Mouse (Mus musculus): Measurements from ENCODE around the gene Tnrc6b. TPM values are rescaled to one million over a fixed set of nuclear protein-coding genes. Genes with fewer than 3 reads are reported as not detected.
"Not testable (repeated sequence)": the region's sequence is repeated elsewhere in the genome, so short reads cannot be mapped to it uniquely, and the experiment has no call there.

The Tnrc6b gene
- polyA plus RNA-seq, 1 experiment from 2014 or later = 33.5 TPM

GRCm38 (mm10) chr15:80930048-80930571, 219.0 kb downstream of the Tnrc6b start:
- WGBS = 37% methylated on average over 13 of the region's 16 CpGs
- no peak overlapping the region for H3K4me2 ChIP-seq (ENCODE audit: low read length)
- no peaks in the 10 kb centered on the region for H3K27me3 ChIP-seq (ENCODE audit: control insufficient read depth, insufficient read depth, low read depth, low read length)
- no peak overlapping the region for H3K4me3 ChIP-seq (ENCODE audit: low read depth, low read length)
- H3K36me3 ChIP-seq (ENCODE audit: control insufficient read depth, insufficient read depth, low read length) = peaks cover 20% of the 10 kb centered on the region
- no peak for ATAC-seq
- no peak overlapping the region for H3K27ac ChIP-seq (ENCODE audit: low read length)
- no peaks in the 10 kb centered on the region for H3K4me1 ChIP-seq (ENCODE audit: control insufficient read depth, insufficient read depth, low read length)
- H3K9ac ChIP-seq (ENCODE audit: low read depth, low read length) = no peak overlapping the region
- no peaks in the 10 kb centered on the region for H3K9me3 ChIP-seq (replicated peaks; ENCODE audit: control insufficient read depth, low read length, poor library complexity, severe bottlenecking)

DNA sequence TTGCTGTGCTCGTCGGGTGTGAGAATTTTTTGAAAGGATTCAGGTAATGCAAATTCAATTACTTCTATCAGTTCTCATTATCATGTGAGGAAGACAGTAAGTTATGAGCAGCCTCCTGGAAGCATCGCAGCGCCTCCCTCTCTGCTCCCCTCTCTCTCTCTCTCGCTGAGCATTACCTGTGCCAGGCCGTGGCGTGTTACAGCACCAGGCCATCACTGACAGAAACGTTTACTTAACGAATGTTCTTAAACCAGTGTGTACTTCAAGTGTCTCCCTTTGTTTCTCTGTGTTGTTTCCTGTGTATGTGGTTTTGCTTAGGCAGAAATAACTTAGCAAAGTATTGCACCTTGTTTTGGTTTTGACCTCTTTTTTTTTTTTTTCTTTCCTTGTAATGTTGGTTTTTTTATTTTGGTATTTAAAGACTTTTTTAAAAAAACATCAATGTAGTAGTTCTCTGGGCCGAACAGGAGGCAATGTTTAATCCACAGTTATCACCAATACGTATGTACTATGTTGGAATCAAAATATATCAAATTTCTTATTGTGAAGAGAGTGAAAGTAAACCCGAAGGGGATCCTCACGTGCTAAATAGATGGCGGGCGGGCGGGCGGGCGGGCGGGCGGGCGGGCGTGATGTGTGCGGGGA, 219.7 kb downstream of the Tnrc6b start:
- not testable (repeated sequence) for H3K4me3 ChIP-seq (ENCODE audit: low read depth, low read length); H3K4me1 ChIP-seq (ENCODE audit: control insufficient read depth, insufficient read depth, low read length); H3K4me2 ChIP-seq (ENCODE audit: low read length); H3K9ac ChIP-seq (ENCODE audit: low read depth, low read length); H3K27me3 ChIP-seq (ENCODE audit: control insufficient read depth, insufficient read depth, low read depth, low read length); ATAC-seq; H3K9me3 ChIP-seq (replicated peaks; ENCODE audit: control insufficient read depth, low read length, poor library complexity, severe bottlenecking); H3K27ac ChIP-seq (ENCODE audit: low read length)
- 94% methylated on average over 23 of the region's 23 CpGs for WGBS
- H3K36me3 ChIP-seq (ENCODE audit: control insufficient read depth, insufficient read depth, low read length) = peaks cover 20% of the 10 kb centered on the region

DNA sequence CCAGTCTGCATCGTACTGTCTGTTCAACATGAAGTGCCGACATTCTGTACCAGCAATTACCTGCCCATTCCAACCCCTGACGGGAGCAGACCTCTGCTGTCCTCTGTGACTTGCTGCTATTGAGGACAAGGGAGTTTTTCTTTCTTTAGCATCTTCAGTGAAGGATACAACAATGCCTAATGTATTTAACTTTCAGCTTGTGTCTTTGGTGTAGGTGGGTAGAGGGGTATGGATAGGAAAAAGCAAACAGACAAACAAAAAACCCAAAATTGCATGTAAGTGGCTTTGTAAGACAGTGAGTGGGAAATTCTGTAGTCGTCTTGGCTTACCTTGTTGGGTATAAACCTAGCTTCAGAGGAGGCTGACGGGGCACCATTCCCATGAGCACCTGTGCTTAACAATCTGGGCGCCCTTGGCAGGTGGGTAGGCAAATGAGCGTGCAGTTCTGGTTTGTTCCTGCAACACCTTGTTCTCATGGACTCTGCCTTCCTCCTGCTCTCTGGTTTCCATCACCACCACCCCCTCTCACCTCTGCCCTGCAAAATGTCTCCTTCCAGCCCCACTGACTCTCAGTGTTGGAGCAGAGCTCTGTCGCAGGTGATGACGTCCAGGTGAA, 220.3 kb downstream of the Tnrc6b start:
- Histone ChIP-seq H3K9ac (ENCODE audit: low read depth, low read length) (no peak overlapping the region), H3K36me3 (ENCODE audit: control insufficient read depth, insufficient read depth, low read length) (peaks cover 19% of the 10 kb centered on the region), H3K4me2 (ENCODE audit: low read length) (no peak overlapping the region), H3K27me3 (ENCODE audit: control insufficient read depth, insufficient read depth, low read depth, low read length) (no peaks in the 10 kb centered on the region), H3K4me3 (ENCODE audit: low read depth, low read length) (no peak overlapping the region), H3K4me1 (ENCODE audit: control insufficient read depth, insufficient read depth, low read length) (no peaks in the 10 kb centered on the region), H3K27ac (ENCODE audit: low read length) (no peak overlapping the region), H3K9me3 (replicated peaks; ENCODE audit: control insufficient read depth, low read length, poor library complexity, severe bottlenecking) (no peaks in the 10 kb centered on the region)
- no peak for ATAC-seq
- 95% methylated on average over 9 of the region's 9 CpGs for WGBS

DNA sequence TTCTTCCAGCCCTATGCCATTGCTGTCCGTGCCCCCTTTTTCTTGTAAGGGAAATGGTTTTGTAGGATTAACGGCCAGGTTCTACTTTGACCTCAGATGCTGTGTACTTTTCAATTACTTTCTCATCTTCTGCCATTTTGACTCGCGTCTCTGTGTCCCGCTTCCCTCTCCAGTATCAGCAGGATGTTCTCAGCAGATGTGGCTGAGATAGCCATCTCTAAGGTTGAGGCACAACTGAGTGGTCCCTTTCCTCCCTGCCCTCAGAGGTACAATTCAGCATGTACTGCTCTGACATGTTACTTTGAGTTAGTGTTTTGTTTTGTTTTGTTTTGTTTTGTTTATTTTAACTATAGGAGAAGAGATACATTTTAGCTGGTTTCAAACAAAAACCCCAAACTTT, 223.7 kb downstream of the Tnrc6b start:
- Histone ChIP-seq H3K4me1 (ENCODE audit: control insufficient read depth, insufficient read depth, low read length) (no peaks in the 10 kb centered on the region), H3K4me3 (ENCODE audit: low read depth, low read length) (no peak overlapping the region), H3K9me3 (replicated peaks; ENCODE audit: control insufficient read depth, low read length, poor library complexity, severe bottlenecking) (no peaks in the 10 kb centered on the region), H3K27me3 (ENCODE audit: control insufficient read depth, insufficient read depth, low read depth, low read length) (no peaks in the 10 kb centered on the region), H3K9ac (ENCODE audit: low read depth, low read length) (no peak overlapping the region), H3K27ac (ENCODE audit: low read length) (no peak overlapping the region), H3K4me2 (ENCODE audit: low read length) (no peak overlapping the region), H3K36me3 (ENCODE audit: control insufficient read depth, insufficient read depth, low read length) (peaks cover 10% of the 10 kb centered on the region; the same call in 1 of the 2 replicates)
- WGBS = 91% methylated on average over 5 of the region's 5 CpGs
- ATAC-seq = no peak

DNA sequence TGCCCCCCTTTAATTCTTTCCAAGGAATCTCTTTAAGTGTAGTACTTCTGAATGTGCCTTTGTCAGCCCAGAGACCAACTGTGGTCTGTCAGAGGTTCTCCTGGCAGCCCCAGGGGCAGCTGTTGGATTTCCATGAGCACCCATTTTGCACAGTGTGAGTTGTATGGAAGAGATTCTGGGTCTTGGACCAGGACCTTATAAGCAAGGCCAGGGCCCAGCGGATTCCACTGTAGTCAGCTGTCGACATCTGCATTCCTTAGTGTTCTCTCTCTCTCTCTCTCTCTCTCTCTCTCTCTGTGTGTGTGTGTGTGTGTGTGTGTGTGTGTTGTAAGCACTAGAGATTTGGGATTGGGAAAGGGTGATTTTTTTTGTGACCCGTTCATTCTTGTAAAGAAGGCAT, 225.6 kb downstream of the Tnrc6b start:
- Histone ChIP-seq H3K36me3 (ENCODE audit: control insufficient read depth, insufficient read depth, low read length) (peaks cover 6% of the 10 kb centered on the region; the same call in 1 of the 2 replicates), H3K4me1 (ENCODE audit: control insufficient read depth, insufficient read depth, low read length) (no peaks in the 10 kb centered on the region), H3K9me3 (replicated peaks; ENCODE audit: control insufficient read depth, low read length, poor library complexity, severe bottlenecking) (no peaks in the 10 kb centered on the region), H3K4me2 (ENCODE audit: low read length) (no peak overlapping the region), H3K9ac (ENCODE audit: low read depth, low read length) (no peak overlapping the region), H3K4me3 (ENCODE audit: low read depth, low read length) (no peak overlapping the region), H3K27ac (ENCODE audit: low read length) (no peak overlapping the region), H3K27me3 (ENCODE audit: control insufficient read depth, insufficient read depth, low read depth, low read length) (no peaks in the 10 kb centered on the region)
- 71% methylated on average over 3 of the region's 3 CpGs for WGBS
- no peak for ATAC-seq

DNA sequence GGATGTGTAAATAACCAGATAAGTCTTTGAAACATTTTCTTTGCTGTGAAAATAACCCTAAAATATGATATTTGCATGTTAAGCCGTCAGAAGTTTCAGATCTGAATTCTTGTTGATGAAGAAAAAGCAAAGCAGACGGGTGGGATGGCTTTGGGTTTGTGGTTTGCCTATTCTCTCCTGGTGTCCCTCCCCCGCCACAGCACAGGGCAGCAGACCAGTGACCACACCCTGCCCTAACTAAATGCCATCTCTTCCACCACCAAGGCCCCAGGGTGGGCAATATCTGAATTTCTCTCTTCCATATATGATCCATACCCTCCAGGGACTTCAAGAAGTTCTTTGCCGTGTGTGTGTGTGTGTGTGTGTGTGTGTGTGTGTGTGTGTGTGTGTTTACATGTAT, 227.5 kb downstream of the Tnrc6b start:
- WGBS = 85% methylated on average over 4 of the region's 4 CpGs
- H3K36me3 ChIP-seq (ENCODE audit: control insufficient read depth, insufficient read depth, low read length) = peaks cover 6% of the 10 kb centered on the region; the same call in 1 of the 2 replicates
- no peak overlapping the region for H3K4me2 ChIP-seq (ENCODE audit: low read length)
- no peaks in the 10 kb centered on the region for H3K27me3 ChIP-seq (ENCODE audit: control insufficient read depth, insufficient read depth, low read depth, low read length)
- no peak overlapping the region for H3K9ac ChIP-seq (ENCODE audit: low read depth, low read length)
- ATAC-seq = no peak
- H3K4me1 ChIP-seq (ENCODE audit: control insufficient read depth, insufficient read depth, low read length) = no peaks in the 10 kb centered on the region
- H3K27ac ChIP-seq (ENCODE audit: low read length) = no peak overlapping the region
- H3K9me3 ChIP-seq (replicated peaks; ENCODE audit: control insufficient read depth, low read length, poor library complexity, severe bottlenecking) = no peaks in the 10 kb centered on the region
- no peak overlapping the region for H3K4me3 ChIP-seq (ENCODE audit: low read depth, low read length)

GRCm38 (mm10) chr15:80939401-80939800, 228.3 kb downstream of the Tnrc6b start:
- Histone ChIP-seq H3K4me1 (ENCODE audit: control insufficient read depth, insufficient read depth, low read length) (no peaks in the 10 kb centered on the region), H3K36me3 (ENCODE audit: control insufficient read depth, insufficient read depth, low read length) (peaks cover 6% of the 10 kb centered on the region; the same call in 1 of the 2 replicates), H3K4me3 (ENCODE audit: low read depth, low read length) (no peak overlapping the region), H3K4me2 (ENCODE audit: low read length) (no peak overlapping the region), H3K9ac (ENCODE audit: low read depth, low read length) (no peak overlapping the region), H3K27me3 (ENCODE audit: control insufficient read depth, insufficient read depth, low read depth, low read length) (no peaks in the 10 kb centered on the region), H3K9me3 (replicated peaks; ENCODE audit: control insufficient read depth, low read length, poor library complexity, severe bottlenecking) (no peaks in the 10 kb centered on the region), H3K27ac (ENCODE audit: low read length) (no peak overlapping the region)
- WGBS = 67% methylated on average over 5 of the region's 5 CpGs
- no peak for ATAC-seq

GRCm38 (mm10) chr15:80941468-80942040, 230.4 kb downstream of the Tnrc6b start:
- Histone ChIP-seq H3K27ac (ENCODE audit: low read length) (no peak overlapping the region), H3K4me1 (ENCODE audit: control insufficient read depth, insufficient read depth, low read length) (no peaks in the 10 kb centered on the region), H3K36me3 (ENCODE audit: control insufficient read depth, insufficient read depth, low read length) (peaks cover 6% of the 10 kb centered on the region; the same call in 1 of the 2 replicates), H3K9ac (ENCODE audit: low read depth, low read length) (no peak overlapping the region), H3K27me3 (ENCODE audit: control insufficient read depth, insufficient read depth, low read depth, low read length) (no peaks in the 10 kb centered on the region), H3K4me3 (ENCODE audit: low read depth, low read length) (no peak overlapping the region), H3K4me2 (ENCODE audit: low read length) (no peak overlapping the region), H3K9me3 (replicated peaks; ENCODE audit: control insufficient read depth, low read length, poor library complexity, severe bottlenecking) (no peaks in the 10 kb centered on the region)
- no peak for ATAC-seq
- 82% methylated on average over 6 of the region's 6 CpGs for WGBS

DNA sequence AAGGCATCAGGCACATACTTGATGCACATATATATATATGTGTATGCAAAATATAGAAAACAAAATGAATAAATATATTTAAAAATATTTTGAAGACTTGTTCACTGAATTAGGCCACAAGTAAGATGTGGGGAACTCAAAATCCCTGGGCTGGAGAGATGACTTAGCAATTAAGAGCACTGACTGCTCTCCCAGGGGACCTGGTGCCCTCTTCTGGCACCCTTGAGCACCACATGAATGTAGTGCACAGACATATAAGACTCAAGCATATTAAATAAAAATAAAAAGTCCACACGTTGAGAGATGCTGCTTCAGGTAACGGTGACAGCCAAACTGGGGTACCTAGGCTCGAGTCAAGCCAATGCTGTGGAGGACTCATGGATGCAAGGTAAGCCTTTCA, 234.7 kb downstream of the Tnrc6b start:
- H3K27me3 ChIP-seq (ENCODE audit: control insufficient read depth, insufficient read depth, low read depth, low read length) = no peaks in the 10 kb centered on the region
- H3K9ac ChIP-seq (ENCODE audit: low read depth, low read length) = no peak overlapping the region
- ATAC-seq = no peak
- no peak overlapping the region for H3K4me3 ChIP-seq (ENCODE audit: low read depth, low read length)
- H3K9me3 ChIP-seq (replicated peaks; ENCODE audit: control insufficient read depth, low read length, poor library complexity, severe bottlenecking) = no peaks in the 10 kb centered on the region
- no peak overlapping the region for H3K4me2 ChIP-seq (ENCODE audit: low read length)
- WGBS = 65% methylated on average over 3 of the region's 3 CpGs
- no peak overlapping the region for H3K27ac ChIP-seq (ENCODE audit: low read length)
- H3K4me1 ChIP-seq (ENCODE audit: control insufficient read depth, insufficient read depth, low read length) = peaks cover 9% of the 10 kb centered on the region
- H3K36me3 ChIP-seq (ENCODE audit: control insufficient read depth, insufficient read depth, low read length) = no peaks in the 10 kb centered on the region

Data from midbrain, embryonic 16.5 days (tissue).